In genomic region chr4:41255564-41256210, GRCm38 (mm10) we compare ENCODE assay signal across 11 mouse cellular contexts. TPM values are rescaled to one million over a fixed set of nuclear protein-coding genes. Genes with fewer than 3 reads are reported as not detected.
A peak's percentile ranks its signal among the peaks of the same experiment; 100 is the strongest.
DNase-seq lines count a peak whose midpoint lies in the region; ATAC-seq and TF ChIP-seq lines count a peak whose summit lies in the region.
"Had no signal": no experiment of that assay in that cellular context is flagged by ENCODE, and none has a peak within 500 bp of the region (broad histone marks: within the 10 kb centered on the region; RNA-seq: fewer than 3 reads in every experiment).

No protein-coding gene starts in this region.

- H3K9me3 ChIP-seq in heart, embryonic 11.5 days (replicated peaks; ENCODE audit: control insufficient read depth, low read length) = no peaks in the 10 kb centered on the region
- H3K9me3 ChIP-seq: limb, embryonic 12.5 days; megakaryocyte, embryonic 14.5 days had no signal

- 55% methylated on average over 12 of the region's 12 CpGs for WGBS in heart, embryonic 11.5 days (ENCODE audit: insufficient replicate concordance)

- ATAC-seq in heart, embryonic 11.5 days (replicated peaks; ENCODE audit: insufficient number of reproducible peaks, low FRiP score, low TSS enrichment) = no peak
- ATAC-seq: forebrain, embryonic 14.5 days had no signal

- H3K27me3 ChIP-seq in testis, adult 2 months (ENCODE audit: control insufficient read depth, insufficient read depth, low read length) = no peaks in the 10 kb centered on the region
- no peaks in the 10 kb centered on the region for H3K27me3 ChIP-seq in heart, embryonic 11.5 days (ENCODE audit: control insufficient read depth, insufficient read depth, low read length)
- H3K27me3 ChIP-seq: limb, embryonic 12.5 days; megakaryocyte, embryonic 14.5 days had no signal

- TF ChIP-seq CTCF in testis, adult 2 months (IDR thresholded peaks at IDR 0.05; ENCODE audit: control insufficient read depth, insufficient read depth, insufficient replicate concordance, low read depth, low read length) = no peak

- H3K4me2 ChIP-seq in heart, embryonic 11.5 days = peak overlapping the region; percentile 52
- H3K4me2 ChIP-seq: limb, embryonic 12.5 days had no signal

- peak overlapping the region; percentile 52; the same call in 1 of the 2 replicates for H3K9ac ChIP-seq in heart, embryonic 11.5 days (ENCODE audit: low read depth, low read length)
- H3K9ac ChIP-seq: limb, embryonic 12.5 days had no signal

- no peak for DNase-seq in testis, postnatal 10 days (ENCODE audit: low spot score)
- peak; percentile 38 to 42 for DNase-seq in left cerebral cortex, adult 9 months (ENCODE audit: low spot score in 2 of 2)
- no peak for DNase-seq in ovary, postnatal 14 days (ENCODE audit: low spot score)
- DNase-seq in ovary, adult 18-20 months (ENCODE audit: low spot score) = no peak
- no peak for DNase-seq in adrenal gland, adult 8-10 months
- DNase-seq: kidney, adult 2 months had no signal

- H3K27ac ChIP-seq in testis, adult 2 months (ENCODE audit: control insufficient read depth, insufficient read depth, low read depth, low read length) = peak overlapping the region; percentile 18; the same call in 1 of the 2 replicates
- H3K27ac ChIP-seq in heart, embryonic 11.5 days (ENCODE audit: low read depth, low read length) = peak overlapping the region; percentile 84
- H3K27ac ChIP-seq: limb, embryonic 12.5 days had no signal

- H3K4me3 ChIP-seq in testis, adult 2 months (ENCODE audit: control insufficient read depth, low read depth, low read length) = no peak overlapping the region
- peak overlapping the region; percentile 16; the same call in 1 of the 2 replicates for H3K4me3 ChIP-seq in heart, embryonic 11.5 days (ENCODE audit: low read depth, low read length)
- H3K4me3 ChIP-seq: limb, embryonic 12.5 days; megakaryocyte, embryonic 14.5 days had no signal

- H3K36me3 ChIP-seq in testis, adult 2 months (ENCODE audit: control insufficient read depth, insufficient read depth, low read length) = no peaks in the 10 kb centered on the region
- H3K36me3 ChIP-seq in heart, embryonic 11.5 days (ENCODE audit: control insufficient read depth, insufficient read depth, low read length) = 0 out of 2 replicates have a peak, but pooled peaks cover 3% of the 10 kb centered on the region

- no peak for TF ChIP-seq POLR2A in testis, adult 2 months (IDR thresholded peaks at IDR 0.05; ENCODE audit: control insufficient read depth, low read depth, low read length)

- H3K4me1 ChIP-seq in testis, adult 2 months (ENCODE audit: control insufficient read depth, insufficient read depth, low read length) = no peaks in the 10 kb centered on the region; the same call in 1 of the 2 replicates
- peaks cover 19% of the 10 kb centered on the region for H3K4me1 ChIP-seq in heart, embryonic 11.5 days (ENCODE audit: control insufficient read depth, insufficient read depth, low read length)
- H3K4me1 ChIP-seq: limb, embryonic 12.5 days had no signal

RNA-seq across cellular contexts. Expression of gene Ubap2, which starts 19.3 kb away (rescaled TPM):
- polyA plus RNA-seq in testis, adult 2 months (2012; rRNA removed) = 201 and 203 TPM in 2 replicates
- 51.4 and 63.2 TPM in 2 replicates for polyA plus RNA-seq in heart, embryonic 11.5 days (2014; fragmentation: Nextera tagmentation; extraction: Ambion mirVana)
- total RNA-seq in adrenal gland, adult 8-10 months (2022) = 10 to 100 TPM; 35.0 to 49.3 (median 40.2) TPM

RNA-seq across cellular contexts. Expression of gene Dcaf12, which starts 59.0 kb away (rescaled TPM):
- 71.2 and 84.7 TPM in 2 replicates for polyA plus RNA-seq in testis, adult 2 months (2012; rRNA removed)
- polyA plus RNA-seq in heart, embryonic 11.5 days (2014; fragmentation: Nextera tagmentation; extraction: Ambion mirVana) = 30.6 and 39.8 TPM in 2 replicates
- 10 to 100 TPM; 46.6 to 55.3 (median 48.8) TPM for total RNA-seq in adrenal gland, adult 8-10 months (2022)

Comparison
In these comparisons a context has a peak if more than half of its experiments do, and no peak if none do; other contexts are left out.
1. DNase-seq: peak in left cerebral cortex, adult 9 months (2 of 2); none in testis, postnatal 10 days (single experiment), ovary, postnatal 14 days (single experiment), ovary, adult 18-20 months (single experiment) and adrenal gland, adult 8-10 months (single experiment).